ENCODE assay signal across 8 mouse cellular contexts in genomic region chr17:35896781-35897643, GRCm38 (mm10). TPM values are rescaled to one million over a fixed set of nuclear protein-coding genes. Genes with fewer than 3 reads are reported as not detected.
DNase-seq lines count a peak whose midpoint lies in the region; ATAC-seq and TF ChIP-seq lines count a peak whose summit lies in the region.

Gene 2310061I04Rik (minus strand): TSS chr17:35897431.

- peak within 1 kb of the TSS; percentile 99 for H3K4me2 ChIP-seq in limb, embryonic 14.5 days (replicated peaks; ENCODE audit: low read depth, low read length, severe bottlenecking)
- peak within 1 kb of the TSS; percentile 87 for H3K4me2 ChIP-seq in midbrain, embryonic 16.5 days (ENCODE audit: low read length)

- H3K9me3 ChIP-seq in limb, embryonic 14.5 days (ENCODE audit: control insufficient read depth, low read length) = no peaks in the 10 kb centered on the region
- H3K9me3 ChIP-seq in midbrain, embryonic 16.5 days (replicated peaks; ENCODE audit: control insufficient read depth, low read length, poor library complexity, severe bottlenecking) = no peaks in the 10 kb centered on the region

- no peaks in the 10 kb centered on the region for H3K27me3 ChIP-seq in limb, embryonic 14.5 days (ENCODE audit: control insufficient read depth, insufficient read depth, low read length)
- no peaks in the 10 kb centered on the region for H3K27me3 ChIP-seq in midbrain, embryonic 16.5 days (ENCODE audit: control insufficient read depth, insufficient read depth, low read depth, low read length)
- no peaks in the 10 kb centered on the region for H3K27me3 ChIP-seq in spleen, adult 2 months (ENCODE audit: control insufficient read depth, insufficient read depth, low read length)

- H3K36me3 ChIP-seq in limb, embryonic 14.5 days (ENCODE audit: control insufficient read depth, insufficient read depth, low read length) = peaks cover 61% of the 10 kb centered on the region
- peaks cover 33% of the 10 kb centered on the region; the same call in 1 of the 2 replicates for H3K36me3 ChIP-seq in midbrain, embryonic 16.5 days (ENCODE audit: control insufficient read depth, insufficient read depth, low read length)
- H3K36me3 ChIP-seq in spleen, adult 2 months (ENCODE audit: control insufficient read depth, insufficient read depth, low read length) = peaks cover 8% of the 10 kb centered on the region

- 0% methylated on average over 40 of the region's 86 CpGs for WGBS in limb, embryonic 14.5 days
- under 1% methylated on average over 60 of the region's 86 CpGs for WGBS in midbrain, embryonic 16.5 days
- under 1% methylated on average over 78 of the region's 86 CpGs for WGBS in spleen, adult 2 months

- DNase-seq in B cell, adult 2 months = peak; percentile 92 to 93
- peak; percentile 92 to 95 for DNase-seq in heart, adult 9 months (ENCODE audit: low spot score in 2 of 2)
- peak; percentile 94 for DNase-seq in kidney, adult 9 months
- DNase-seq in limb, embryonic 14.5 days (ENCODE audit: low spot score) = peak; percentile 93
- peak; percentile 84 to 89 for DNase-seq in spleen, adult 2 months (ENCODE audit: low read depth in 1 of 2, low spot score in 2 of 2)

- ATAC-seq in limb, embryonic 14.5 days (ENCODE audit: low FRiP score, low read depth) = peak; percentile 93
- ATAC-seq in midbrain, embryonic 16.5 days = peak; percentile 95

- peak within 1 kb of the TSS; percentile 78 for H3K4me3 ChIP-seq in bone marrow macrophage, adult 2 months (ENCODE audit: insufficient read depth, low read length)
- peak within 1 kb of the TSS; percentile 76 for H3K4me3 ChIP-seq in embryonic fibroblast, embryonic 13.5 days (ENCODE audit: insufficient read depth, low read length)
- H3K4me3 ChIP-seq in limb, embryonic 14.5 days (replicated peaks; ENCODE audit: low read length) = peak within 1 kb of the TSS; percentile 79
- peak within 1 kb of the TSS; percentile 62 for H3K4me3 ChIP-seq in midbrain, embryonic 16.5 days (ENCODE audit: low read depth, low read length)
- peak within 1 kb of the TSS; percentile 88 for H3K4me3 ChIP-seq in spleen, adult 2 months (ENCODE audit: extremely low read depth, insufficient read depth, insufficient read length)

- TF ChIP-seq CTCF in bone marrow macrophage, adult 2 months (IDR thresholded peaks at IDR 0.05; ENCODE audit: low read depth, low read length) = no peak
- no peak for TF ChIP-seq CTCF in embryonic fibroblast, embryonic 13.5 days (IDR thresholded peaks at IDR 0.05; ENCODE audit: borderline replicate concordance, insufficient read depth, low read length)
- no peak for TF ChIP-seq CTCF in spleen, adult 2 months (IDR thresholded peaks at IDR 0.05; ENCODE audit: extremely low read depth, insufficient read depth, insufficient read length, insufficient replicate concordance)

- H3K9ac ChIP-seq in limb, embryonic 14.5 days (ENCODE audit: low read depth, low read length, severe bottlenecking) = peak within 1 kb of the TSS; percentile 80
- peak within 1 kb of the TSS; percentile 81 for H3K9ac ChIP-seq in midbrain, embryonic 16.5 days (ENCODE audit: low read depth, low read length)

- H3K27ac ChIP-seq in bone marrow macrophage, adult 2 months (ENCODE audit: insufficient read depth, low read depth, low read length) = peak within 1 kb of the TSS; percentile 61
- H3K27ac ChIP-seq in embryonic fibroblast, embryonic 13.5 days (ENCODE audit: insufficient read depth, low read length) = no peak within 1 kb of the TSS
- peak within 1 kb of the TSS; percentile 84 for H3K27ac ChIP-seq in limb, embryonic 14.5 days (replicated peaks; ENCODE audit: low read depth, low read length)
- H3K27ac ChIP-seq in midbrain, embryonic 16.5 days (ENCODE audit: low read length) = peak within 1 kb of the TSS; percentile 98
- H3K27ac ChIP-seq in spleen, adult 2 months (ENCODE audit: insufficient read depth, low read length) = peak within 1 kb of the TSS; percentile 81

- H3K4me1 ChIP-seq in bone marrow macrophage, adult 2 months (ENCODE audit: control insufficient read depth, insufficient read depth, low read length) = peaks cover 18% of the 10 kb centered on the region
- H3K4me1 ChIP-seq in embryonic fibroblast, embryonic 13.5 days (ENCODE audit: control insufficient read depth, insufficient read depth, low read length) = peaks cover 8% of the 10 kb centered on the region; the same call in 1 of the 2 replicates
- H3K4me1 ChIP-seq in limb, embryonic 14.5 days (ENCODE audit: control insufficient read depth, insufficient read depth, low read length) = 0 out of 2 replicates have a peak, but pooled peaks cover 11% of the 10 kb centered on the region
- peaks cover 16% of the 10 kb centered on the region for H3K4me1 ChIP-seq in midbrain, embryonic 16.5 days (ENCODE audit: control insufficient read depth, insufficient read depth, low read length)
- no peaks in the 10 kb centered on the region; the same call in 1 of the 2 replicates for H3K4me1 ChIP-seq in spleen, adult 2 months (ENCODE audit: control insufficient read depth, insufficient read depth, insufficient read length)

- TF ChIP-seq POLR2A in bone marrow macrophage, adult 2 months (IDR thresholded peaks at IDR 0.05; ENCODE audit: borderline replicate concordance, low read depth, low read length) = no peak
- TF ChIP-seq POLR2A in embryonic fibroblast, embryonic 13.5 days (IDR thresholded peaks at IDR 0.05; ENCODE audit: low read depth, low read length) = peak; percentile 47; the same call in 1 of the 2 replicates
- no peak for TF ChIP-seq POLR2A in limb, embryonic 14.5 days (IDR thresholded peaks at IDR 0.05; ENCODE audit: borderline replicate concordance, extremely low read depth, insufficient read depth, insufficient read length)
- TF ChIP-seq POLR2A in spleen, adult 2 months (IDR thresholded peaks at IDR 0.05; ENCODE audit: low read depth, low read length) = no peak

RNA-seq across cellular contexts. Expression of gene 2310061I04Rik, which starts in this region (rescaled TPM):
- polyA plus RNA-seq in bone marrow macrophage, adult 2 months (2012; ENCODE audit: insufficient read depth, insufficient read length, missing spikeins) = 36.9 and 39.3 TPM in 2 replicates
- 29.0 and 37.3 TPM in 2 replicates for polyA plus RNA-seq in embryonic fibroblast, embryonic 13.5 days (2011; ENCODE audit: insufficient read length, low read depth, missing spikeins)
- 53.9 and 68.4 TPM in 2 replicates for polyA plus RNA-seq in limb, embryonic 14.5 days (2012; rRNA removed)
- 20.6 and 20.7 TPM in 2 replicates for polyA plus RNA-seq in limb, embryonic 14.5 days (2014; fragmentation: Nextera tagmentation; extraction: Ambion mirVana)
- 63.9 and 76.4 TPM in 2 replicates for polyA plus RNA-seq in midbrain, embryonic 16.5 days (2015; fragmentation: Nextera tagmentation; extraction: Ambion mirVana)
- 35.4 and 39.9 TPM in 2 replicates for polyA plus RNA-seq in spleen, adult 2 months (2012; rRNA removed)
